Mouse (Mus musculus) heart, adult 9 months (tissue): ENCODE measurements at regions not wholly inside any gene's neighbourhood (a gene's known extent, or its start where the extent isn't known, plus 50 kb on each side); places are given as distances from the start of the nearest gene placed in this dataset.
"Not testable (repeated sequence)": the region's sequence is repeated elsewhere in the genome, so short reads cannot be mapped to it uniquely, and the experiment has no call there.

Source experiments
- DNase-seq, 2 experiments: peaks; one replicate each; pipeline ENCODE4 v3.0.0; 2022; ENCODE audit warnings: low spot score in 2 of 2

- DNase-seq = no peak
These were observed 264.9 kb upstream of the Pum3 start for GRCm38 (mm10) chr19:27694478-27694877.

DNA sequence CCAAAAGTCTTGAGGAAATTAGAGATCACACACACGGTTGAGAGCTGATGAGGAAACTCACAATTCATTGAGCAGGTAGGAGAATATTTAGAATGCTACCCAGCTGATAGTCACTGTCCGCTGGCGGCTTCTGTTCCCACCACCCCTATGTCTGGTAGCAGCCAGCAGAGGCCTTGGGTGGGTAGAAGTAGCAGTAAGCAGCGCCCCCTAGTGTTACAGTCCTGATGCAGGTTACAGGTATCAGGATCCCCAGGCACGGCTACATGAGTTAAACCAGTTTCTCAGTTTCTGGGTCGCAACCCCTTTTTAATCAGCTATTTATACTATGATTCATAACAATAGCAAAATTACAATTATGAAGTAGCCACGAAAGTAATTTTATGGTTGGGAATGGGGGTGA, 264.1 kb upstream of the Pum3 start:
- DNase-seq = no peak

- DNase-seq = no peak
These were observed 263.3 kb upstream of the Pum3 start for GRCm38 (mm10) chr19:27692944-27693343.

- DNase-seq = no peak
These were observed 253.8 kb upstream of the Pum3 start for GRCm38 (mm10) chr19:27683426-27683825.

GRCm38 (mm10) chr19:27679427-27679826, 249.8 kb upstream of the Pum3 start:
- DNase-seq = no peak

DNA sequence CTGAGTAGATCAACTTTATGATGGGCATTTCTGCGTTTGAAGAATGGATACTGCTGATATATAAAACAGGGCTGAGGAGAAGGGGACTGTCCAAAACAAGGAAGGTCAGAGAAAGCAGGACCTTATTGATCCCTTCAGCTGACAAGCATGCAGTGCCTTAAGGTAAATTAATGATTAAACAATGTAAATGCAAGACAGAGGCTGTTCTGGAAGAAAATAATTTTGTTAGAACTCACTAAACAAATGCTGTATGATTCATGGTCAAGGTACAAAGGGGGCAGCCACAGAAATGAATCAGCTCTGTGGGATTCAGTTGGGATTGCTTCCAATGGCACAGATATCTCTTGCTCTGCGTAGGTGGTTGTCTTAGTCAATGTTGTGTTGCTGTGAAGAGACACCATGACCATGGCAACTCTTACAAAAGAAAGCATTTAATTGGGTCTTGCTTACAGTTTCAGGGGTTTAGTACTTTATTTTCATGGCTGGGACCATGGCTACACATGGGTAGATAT, 243.1 kb upstream of the Pum3 start:
- DNase-seq = no peak

DNA sequence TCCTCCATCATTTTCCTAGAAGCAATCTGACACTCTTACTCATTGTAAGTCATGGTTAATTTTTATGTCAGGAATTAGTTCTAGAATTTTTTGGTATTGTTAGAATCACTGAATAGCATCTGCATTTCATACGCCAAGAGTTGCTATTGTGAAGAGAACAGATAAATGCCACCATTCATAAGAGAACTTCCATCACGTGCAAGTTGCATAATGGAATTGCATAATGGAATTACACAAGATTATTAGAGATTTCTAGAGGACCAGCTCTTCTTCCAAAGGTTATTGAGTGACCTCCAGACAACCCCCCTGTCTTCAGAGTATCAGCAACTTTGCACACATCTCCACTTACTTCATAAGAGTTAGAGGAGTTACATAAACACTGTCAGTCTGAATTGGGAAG, 233.7 kb upstream of the Pum3 start:
- no peak for DNase-seq

DNA sequence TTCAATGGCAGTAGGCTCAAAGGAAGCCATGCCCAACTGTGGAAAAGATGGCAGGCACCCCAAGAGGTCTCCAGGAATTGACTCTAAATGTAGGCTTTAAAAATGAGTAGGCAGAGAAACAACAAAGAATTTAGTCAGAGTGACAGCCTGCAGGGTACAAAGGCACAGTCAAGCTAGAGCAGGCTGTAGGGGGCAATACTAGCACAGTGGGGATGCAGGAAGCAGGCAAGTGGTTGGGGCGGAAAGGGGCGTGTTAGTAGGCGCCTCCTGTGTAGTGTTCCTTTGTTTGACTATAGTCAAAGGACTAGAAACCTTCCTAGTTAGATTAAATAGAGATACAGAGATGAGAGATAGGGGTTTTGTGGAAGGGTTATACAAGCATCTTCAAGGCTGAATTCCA, 211.4 kb upstream of the Pum3 start:
- no peak for DNase-seq

DNA sequence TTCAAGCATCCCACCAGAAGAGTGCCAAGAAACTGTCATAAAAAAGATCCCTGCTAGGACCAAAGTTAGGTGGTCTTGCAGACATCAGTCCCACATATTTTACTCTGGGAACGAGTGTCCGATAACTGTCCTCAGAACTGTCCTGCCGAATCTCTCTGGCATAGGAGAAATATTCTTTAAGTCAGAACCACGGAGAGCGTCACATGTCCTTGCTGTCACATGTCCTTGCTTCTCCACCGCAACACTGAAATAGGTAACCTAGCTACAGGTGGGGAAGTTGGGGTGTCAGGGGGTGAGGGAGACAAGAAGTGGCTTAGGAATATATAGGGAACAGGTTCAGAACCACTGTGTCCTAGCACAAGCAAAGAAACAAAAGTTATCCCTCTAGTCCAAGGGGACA, 203.5 kb upstream of the Pum3 start:
- no peak for DNase-seq

DNA sequence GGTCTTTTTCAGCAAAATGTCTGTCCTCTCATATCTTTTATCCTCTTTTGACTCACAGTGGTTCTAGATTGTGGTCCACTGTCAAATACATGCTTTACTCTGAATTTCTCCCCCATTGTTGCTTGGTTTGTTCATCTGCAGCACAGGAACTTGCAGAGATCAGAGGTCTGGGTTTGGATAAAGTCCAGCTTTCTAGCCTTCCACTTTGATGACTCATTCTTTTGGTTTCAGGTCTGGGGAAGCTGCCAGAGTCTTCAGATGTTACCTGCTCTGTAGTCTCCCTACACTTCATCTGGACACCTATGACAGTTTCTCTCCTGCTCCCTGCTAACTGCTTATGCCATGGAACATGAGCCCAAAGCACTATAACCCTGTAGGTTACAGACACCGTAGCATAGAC, 198.0 kb upstream of the Pum3 start:
- DNase-seq = no peak

- no peak for DNase-seq
These were observed 187.9 kb upstream of the Pum3 start for GRCm38 (mm10) chr19:27617522-27617921.

DNA sequence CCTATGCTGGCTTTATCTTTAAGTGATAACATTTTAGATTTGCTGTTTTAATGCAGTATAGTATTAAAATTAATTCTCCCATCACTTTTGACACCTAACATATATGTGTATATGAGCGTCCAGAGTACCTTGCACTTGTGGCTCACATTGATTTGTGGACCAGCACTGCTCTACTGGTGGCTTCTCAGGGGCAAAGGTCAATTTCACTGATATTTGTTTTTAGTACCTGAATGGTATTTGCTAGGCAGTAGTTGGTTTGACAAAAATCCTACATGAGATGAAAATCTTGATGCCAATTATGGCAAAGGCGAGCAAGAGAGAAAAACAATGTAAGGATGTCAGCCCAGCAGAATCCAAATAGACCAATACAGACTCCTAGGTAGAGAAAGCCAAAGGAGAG, 177.3 kb upstream of the Pum3 start:
- DNase-seq = no peak

DNA sequence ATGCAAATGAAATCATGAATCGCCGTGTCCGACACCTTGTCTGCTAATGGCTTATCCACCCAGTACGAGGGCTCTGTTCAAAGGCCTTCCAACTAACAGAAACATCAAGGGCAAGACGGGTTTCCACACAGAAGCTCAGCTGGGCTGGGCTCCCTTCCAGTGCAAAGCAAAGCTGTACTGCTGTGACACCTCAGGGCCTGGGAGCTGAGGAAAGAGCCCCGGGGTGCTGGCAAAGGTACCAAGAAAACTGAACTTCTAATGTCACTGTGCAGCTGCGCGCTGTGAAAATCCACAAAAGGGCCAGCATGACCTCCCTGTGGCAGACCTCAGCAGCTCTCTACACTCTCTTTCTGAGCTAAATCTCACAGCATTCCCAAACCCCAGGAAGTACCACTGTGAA, 173.7 kb upstream of the Pum3 start:
- no peak for DNase-seq

GRCm38 (mm10) chr19:27601551-27601950, 171.9 kb upstream of the Pum3 start:
- no peak for DNase-seq

DNA sequence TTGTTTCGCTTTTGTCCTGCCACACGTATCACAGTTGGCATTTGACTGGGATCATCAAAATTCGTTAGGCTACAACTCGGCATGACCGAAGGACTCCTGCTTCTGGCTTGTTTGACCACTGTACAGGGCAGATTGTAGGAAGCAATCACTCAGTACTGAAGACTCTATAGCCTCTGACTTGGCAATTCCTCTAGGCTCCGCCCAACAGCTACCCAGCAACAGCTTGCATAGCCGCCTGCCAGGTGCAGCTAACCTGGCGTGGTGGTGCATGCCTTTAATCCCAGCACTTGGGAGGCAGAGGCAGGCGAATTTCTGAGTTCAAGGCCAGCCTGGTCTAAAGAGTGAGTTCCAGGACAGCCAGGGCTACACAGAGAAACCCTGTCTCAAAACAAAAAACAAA, 170.8 kb upstream of the Pum3 start:
- not testable (repeated sequence) for DNase-seq

GRCm38 (mm10) chr19:27599639-27600308, 170.1 kb upstream of the Pum3 start:
- DNase-seq = no peak

- DNase-seq = no peak
These were observed 168.7 kb upstream of the Pum3 start for GRCm38 (mm10) chr19:27598350-27598749.

- no peak for DNase-seq
These were observed 155.9 kb upstream of the Pum3 start for GRCm38 (mm10) chr19:27585566-27585965.

- DNase-seq = no peak
These were observed 152.5 kb upstream of the Pum3 start for GRCm38 (mm10) chr19:27582111-27582500.

DNA sequence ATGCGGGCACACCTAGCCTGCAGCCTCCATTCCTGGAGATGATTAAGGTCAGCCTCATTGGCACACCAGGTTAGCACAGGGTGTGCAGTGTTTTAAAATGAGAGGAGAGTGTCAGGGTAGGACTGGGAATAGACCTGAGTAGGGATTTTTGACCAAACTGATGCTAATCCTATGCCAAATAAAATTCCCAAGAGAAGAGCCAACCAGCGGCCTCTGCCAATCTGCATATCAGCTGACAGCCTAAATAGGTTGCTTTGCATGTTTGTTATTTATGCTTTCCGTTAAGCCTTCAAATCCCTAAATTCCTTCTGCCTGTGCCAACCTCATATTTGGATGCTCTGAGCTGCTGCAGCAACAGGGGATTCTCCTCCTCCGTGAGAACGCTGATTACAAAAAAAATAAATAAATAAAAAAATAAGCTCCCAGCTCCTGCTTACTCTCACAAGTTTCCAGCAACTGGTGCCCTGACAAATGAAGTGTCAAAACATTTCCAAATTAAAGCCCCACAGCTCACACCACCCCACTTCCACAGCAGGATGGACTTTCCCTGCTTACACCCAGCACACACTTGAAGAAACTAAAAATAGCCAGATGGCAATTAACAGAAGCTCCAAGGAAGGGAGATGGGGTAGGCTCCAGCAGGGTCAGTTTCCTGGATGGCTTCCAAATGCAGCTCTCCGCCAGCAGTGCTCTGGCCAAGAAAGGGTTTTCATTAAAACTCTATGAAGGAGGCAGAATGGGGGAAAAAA, 151.9 kb upstream of the Pum3 start:
- DNase-seq = no peak

GRCm38 (mm10) chr19:27576478-27576877, 146.9 kb upstream of the Pum3 start:
- DNase-seq = no peak

- DNase-seq = no peak
These were observed 137.3 kb upstream of the Pum3 start for GRCm38 (mm10) chr19:27566929-27567328.

GRCm38 (mm10) chr19:27566060-27566459, 136.4 kb upstream of the Pum3 start:
- DNase-seq = no peak
